Mouse (Mus musculus): ENCODE results near the gene Eya4.

The Eya4 gene

GRCm38 (mm10) chr10:23156866-23157625 lies 193.5 kb downstream of the Eya4 start:
- no peak for DNase-seq (ENCODE audit: low read depth)

- DNase-seq (ENCODE audit: low read depth): no peak
These were observed 200.2 kb downstream of the Eya4 start for GRCm38 (mm10) chr10:23150401-23150800.

- no peak for DNase-seq (ENCODE audit: low read depth)
These were observed 206.0 kb downstream of the Eya4 start for GRCm38 (mm10) chr10:23144616-23145015.

DNA sequence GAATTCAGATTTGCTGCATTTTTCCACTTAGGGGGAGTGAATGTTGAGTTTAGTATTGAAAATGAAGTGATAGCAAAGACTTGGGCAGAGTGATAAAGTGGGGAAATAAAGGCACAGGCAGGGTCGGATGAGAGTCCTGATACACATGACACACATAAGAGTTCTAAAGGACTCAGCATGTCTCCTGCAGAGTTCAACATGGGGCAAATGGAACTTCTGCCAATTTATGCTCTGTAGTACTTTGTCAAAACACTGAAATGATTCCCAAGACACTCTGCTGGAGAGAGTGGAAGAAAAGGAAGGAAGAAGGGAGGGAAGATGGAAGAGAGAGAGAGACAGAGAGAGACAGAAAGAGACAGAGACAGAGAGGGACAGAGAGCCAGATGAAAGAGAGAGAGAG lies 222.6 kb downstream of the Eya4 start:
- DNase-seq (ENCODE audit: low read depth): no peak

GRCm38 (mm10) chr10:23127151-23127550 lies 223.4 kb downstream of the Eya4 start:
- no peak for DNase-seq (ENCODE audit: low read depth)

- no peak for DNase-seq (ENCODE audit: low read depth)
These were observed 224.1 kb downstream of the Eya4 start for GRCm38 (mm10) chr10:23126529-23126928.

DNA sequence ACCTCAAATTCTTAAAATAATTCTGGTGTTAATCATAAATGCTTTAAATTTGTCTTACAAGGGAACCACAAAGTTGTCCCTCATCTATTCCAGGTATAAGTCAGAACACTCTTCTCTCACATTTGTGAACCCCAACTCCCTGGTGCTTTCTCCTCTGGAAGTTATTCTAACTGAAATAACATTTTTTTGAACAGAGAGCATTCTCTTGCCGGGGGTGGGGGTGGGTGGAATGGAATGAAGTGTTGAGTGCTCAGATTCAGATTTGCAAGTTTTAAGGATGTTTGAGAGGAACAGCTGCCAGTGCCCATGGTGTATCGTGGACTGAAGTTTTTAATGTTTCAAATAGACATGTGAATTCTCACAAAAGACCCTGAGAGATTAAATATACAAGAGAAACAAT lies 230.1 kb downstream of the Eya4 start:
- DNase-seq (ENCODE audit: low read depth): no peak

DNA sequence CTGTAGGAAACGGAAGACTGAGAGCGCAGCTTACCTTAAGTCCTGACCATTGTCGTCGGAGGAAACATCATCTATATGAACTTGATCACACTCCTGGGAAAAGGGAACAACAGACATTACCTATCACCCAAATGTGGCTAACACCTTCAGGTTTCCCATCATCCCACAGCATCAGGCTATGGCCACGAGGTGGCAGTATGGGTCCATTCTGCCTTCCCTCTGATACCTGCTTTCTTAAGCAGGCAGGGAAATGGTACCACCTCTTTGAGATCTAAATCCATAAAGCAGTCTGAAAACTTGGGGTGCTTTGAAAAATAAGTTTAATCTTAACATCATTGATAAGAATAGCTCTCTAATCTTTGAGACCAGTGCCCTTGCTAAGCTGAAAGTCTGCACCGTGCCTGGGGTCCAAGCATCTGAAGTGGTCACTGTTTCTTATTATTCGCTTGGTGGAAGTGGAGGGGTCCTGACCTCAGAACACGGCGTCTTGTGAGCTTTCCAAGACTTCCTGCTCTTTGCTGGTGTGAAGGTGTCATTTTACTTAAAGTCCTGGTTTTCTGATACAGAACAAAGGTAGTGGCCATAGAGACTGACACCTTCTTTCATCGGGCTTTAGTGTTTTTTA lies 233.7 kb downstream of the Eya4 start:
- peak; percentile 36 for DNase-seq (ENCODE audit: low read depth)

DNA sequence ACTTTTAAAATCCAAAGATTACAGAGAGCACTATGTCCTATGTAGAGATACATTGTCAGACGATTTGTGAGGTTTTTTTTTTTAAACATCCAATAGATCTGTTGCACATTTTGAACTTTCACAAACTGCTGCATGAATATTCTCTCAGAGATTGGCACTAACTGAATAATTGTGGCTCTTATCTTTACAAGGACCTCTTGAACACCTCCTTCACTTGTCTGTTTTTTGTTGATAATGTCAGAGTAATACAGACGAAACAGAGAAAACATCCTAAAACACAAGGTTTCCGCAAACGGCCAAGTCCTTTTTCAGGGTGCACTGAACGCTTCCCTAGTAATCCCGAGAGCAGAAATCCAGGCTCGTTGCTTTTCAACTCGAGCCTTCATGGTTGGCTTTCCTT lies 234.5 kb downstream of the Eya4 start:
- DNase-seq (ENCODE audit: low read depth): no peak

GRCm38 (mm10) chr10:23115321-23115720 lies 235.3 kb downstream of the Eya4 start:
- DNase-seq (ENCODE audit: low read depth): no peak

GRCm38 (mm10) chr10:23108122-23108521 lies 242.5 kb downstream of the Eya4 start:
- no peak for DNase-seq (ENCODE audit: low read depth)

DNA sequence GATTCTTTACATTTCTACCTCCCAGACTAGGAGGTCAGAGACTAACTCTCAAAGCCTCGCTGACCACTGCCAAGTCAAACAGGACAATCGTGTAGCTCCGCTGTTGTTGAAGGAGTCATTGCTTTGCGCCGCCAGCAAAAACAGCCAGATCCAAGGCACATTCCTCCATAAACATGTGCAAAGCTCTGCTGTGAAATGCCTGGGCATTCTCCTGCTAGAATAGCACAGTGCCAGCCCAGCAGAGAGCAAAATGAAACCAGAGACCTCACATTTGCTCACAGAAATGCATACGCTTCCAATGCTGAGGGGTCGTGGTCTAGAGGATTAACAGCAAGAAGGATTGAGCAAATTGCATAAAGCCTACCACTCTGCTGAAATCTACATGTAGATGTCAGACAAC lies 258.1 kb downstream of the Eya4 start:
- peak; percentile 20 for DNase-seq (ENCODE audit: low read depth)

- DNase-seq (ENCODE audit: low read depth): no peak
These were observed 259.0 kb downstream of the Eya4 start for GRCm38 (mm10) chr10:23091552-23091951.

DNA sequence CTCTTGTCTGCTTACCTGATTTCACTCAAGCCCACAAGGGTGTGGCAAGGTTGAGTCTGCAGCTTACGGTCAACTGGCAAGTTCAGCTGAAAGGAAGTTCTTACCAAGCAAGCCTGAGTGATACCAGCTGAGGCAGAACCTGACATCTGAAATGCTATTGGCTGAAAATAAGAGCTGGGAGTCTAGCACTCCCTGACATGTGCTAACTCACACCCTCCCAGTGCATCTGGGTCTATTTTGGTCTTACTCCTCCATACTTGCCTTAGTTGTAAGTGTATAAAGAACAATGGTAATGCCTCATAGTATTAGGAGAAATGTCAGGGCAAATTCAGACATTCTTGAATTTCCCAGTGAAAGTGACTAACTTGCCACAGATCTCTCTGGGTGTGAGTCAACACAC lies 260.3 kb downstream of the Eya4 start:
- no peak for DNase-seq (ENCODE audit: low read depth)

- DNase-seq (ENCODE audit: low read depth): no peak
These were observed 261.3 kb downstream of the Eya4 start for GRCm38 (mm10) chr10:23089271-23089670.

DNA sequence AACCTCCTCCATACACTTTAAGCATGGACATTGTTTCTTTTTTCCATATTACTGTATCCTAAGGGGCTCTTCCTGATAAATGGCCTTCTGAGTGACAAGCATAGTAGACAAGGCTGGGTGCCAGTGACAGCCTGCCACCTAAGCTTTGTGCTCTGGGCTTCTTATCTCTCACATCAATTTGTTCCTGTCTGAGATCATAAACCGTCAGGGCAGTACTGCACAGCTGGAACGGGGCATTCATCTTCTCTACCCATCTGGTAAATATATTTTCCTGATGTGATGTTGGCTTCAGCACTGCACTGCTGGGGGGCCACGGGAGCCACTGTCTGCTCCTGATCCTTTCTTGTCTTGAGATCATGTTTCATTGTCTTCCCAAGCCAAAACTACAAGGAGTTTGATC lies 261.8 kb downstream of the Eya4 start:
- no peak for DNase-seq (ENCODE audit: low read depth)

DNA sequence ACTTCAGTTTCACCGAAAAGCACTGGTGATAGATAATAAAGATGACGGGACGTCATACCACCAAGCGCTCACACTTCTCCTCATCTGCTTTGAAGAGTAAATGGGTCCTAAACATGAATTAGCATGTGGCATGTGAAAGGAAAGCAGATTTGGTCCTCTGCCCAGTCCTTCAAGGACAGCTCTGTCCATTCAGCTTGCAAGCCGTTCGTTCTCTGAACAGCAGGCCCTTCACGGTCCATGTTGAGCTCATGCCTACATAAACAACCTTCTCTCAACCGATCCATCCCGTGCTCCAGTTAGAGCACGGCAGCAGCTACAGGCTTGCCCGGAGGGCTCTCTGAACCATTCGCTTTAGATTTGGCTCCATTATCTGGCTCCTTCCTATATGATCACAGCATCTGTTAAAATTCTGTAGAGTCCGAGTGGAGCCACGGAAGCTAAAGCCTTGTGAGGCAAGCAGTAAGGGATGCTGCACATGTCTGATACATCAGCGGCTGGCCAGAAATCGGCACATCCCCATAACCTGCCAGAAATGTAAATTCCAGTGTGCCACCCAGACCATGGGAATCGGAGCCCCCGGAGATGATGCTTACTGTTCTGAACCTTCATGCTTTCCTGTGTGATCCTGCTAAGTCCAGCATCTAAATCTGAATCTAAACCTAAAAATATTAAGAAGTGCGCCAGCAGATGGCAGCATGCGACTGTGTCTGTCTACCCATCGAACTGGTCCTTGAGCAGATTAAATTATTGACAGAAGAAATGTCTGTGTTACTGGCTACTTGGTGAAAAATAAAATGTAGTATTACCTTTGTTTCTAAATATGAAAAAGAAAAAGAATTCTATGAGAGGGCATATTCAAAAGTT lies 264.0 kb downstream of the Eya4 start:
- peak; percentile 51 for DNase-seq (ENCODE audit: low read depth)

DNA sequence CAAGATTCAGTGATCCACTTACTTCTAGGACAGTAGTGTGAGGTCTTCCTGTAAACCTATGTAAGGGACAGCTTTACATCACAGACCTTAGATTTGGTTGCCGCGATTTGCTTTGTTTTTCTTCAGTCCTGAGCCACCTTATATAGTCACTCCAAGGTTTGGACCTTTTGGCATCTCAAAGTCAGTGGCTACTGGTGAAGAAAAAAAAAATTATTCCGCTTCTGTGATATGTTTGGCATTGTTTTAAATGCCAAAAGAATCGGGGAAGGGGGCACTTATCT lies 269.1 kb downstream of the Eya4 start:
- no peak for DNase-seq (ENCODE audit: low read depth)

DNA sequence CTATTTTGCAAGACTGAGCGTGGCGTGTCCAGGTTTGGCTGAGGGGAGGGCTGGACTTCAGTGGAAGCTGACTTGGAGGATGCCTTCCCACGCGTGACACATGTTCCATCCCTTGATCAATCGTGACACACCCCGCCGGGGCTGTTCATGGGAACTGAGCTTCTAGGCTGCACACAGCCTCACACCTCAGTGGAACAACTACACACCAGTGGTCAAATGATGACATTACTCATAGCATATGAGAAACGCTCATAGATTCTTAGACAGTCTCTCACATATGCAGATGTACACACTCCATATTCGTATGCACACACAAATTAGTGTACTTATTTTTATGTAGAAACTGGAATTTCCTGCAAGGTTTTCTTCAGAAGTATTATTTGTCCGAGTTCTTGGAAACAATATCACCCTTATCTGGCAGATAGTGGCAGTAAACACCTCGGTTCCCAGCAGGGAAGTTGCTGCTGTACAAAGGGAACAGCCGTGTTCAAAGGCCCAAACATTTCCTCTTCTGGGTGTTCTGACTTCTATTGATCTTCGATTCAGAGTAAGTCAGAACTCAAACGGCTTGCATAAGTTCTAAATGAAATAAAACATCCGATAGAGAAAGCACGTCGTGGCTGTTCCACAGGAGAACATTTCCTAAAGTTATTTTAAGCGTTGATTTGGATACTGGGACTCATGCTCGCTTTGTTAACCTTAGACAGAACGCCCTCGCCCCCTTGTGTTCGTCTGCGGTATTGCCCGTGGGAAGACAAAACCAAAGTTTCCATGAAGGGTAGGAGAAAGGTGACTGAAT lies 269.6 kb downstream of the Eya4 start:
- DNase-seq (ENCODE audit: low read depth): peak; percentile 38

GRCm38 (mm10) chr10:23076691-23077385 lies 273.7 kb downstream of the Eya4 start:
- no peak for DNase-seq (ENCODE audit: low read depth)

DNA sequence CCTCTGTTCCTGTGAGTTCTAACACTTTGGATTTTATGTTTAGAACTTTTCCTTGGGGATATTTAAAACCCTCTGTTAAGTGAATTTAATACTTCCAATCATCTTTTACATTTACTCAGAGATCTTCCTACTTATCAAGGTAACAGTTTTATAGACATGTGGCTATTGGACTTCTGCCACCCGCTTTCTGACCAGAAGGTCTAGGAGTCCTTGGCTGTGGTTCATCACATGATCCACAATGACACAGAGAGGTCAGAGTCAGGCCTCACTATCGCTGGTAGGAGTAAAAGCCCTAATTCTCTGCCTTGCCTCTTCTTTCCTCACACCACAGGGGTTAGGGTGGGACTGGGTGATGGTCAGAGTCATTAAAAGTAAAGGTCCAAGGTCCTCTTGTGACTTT lies 277.2 kb downstream of the Eya4 start:
- DNase-seq (ENCODE audit: low read depth): no peak

DNA sequence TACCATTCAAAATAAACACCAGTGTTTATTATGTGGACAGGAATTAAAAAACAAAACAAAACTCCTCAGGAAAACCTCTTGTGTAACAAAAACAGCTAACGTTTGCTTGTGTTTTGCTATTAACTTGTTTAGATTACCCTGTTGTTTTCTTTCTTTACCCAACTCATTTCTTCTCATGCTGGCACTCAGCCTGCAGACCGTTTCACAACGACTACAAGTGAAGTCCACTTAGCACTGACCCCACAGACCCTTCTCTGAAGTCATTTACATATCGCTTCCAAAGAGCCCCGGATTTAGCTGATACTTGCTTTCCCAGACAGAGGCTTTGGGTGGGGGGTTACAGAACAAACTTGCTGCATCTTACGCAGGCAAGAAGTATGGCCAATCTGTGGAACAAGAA lies 286.9 kb downstream of the Eya4 start:
- no peak for DNase-seq (ENCODE audit: low read depth)

All from fibroblast of lung, adult 2 months (primary cell).